Mouse (Mus musculus): ENCODE results near the gene Gm20388. TPM values are rescaled to one million over a fixed set of nuclear protein-coding genes. Genes with fewer than 3 reads are reported as not detected.

The Gm20388 gene
- polyA plus RNA-seq, 1 experiment from 2014 or later = not detected

- H3K9ac ChIP-seq = no peak overlapping the region
- H3K4me1 ChIP-seq = no peaks in the 10 kb centered on the region
- no peak for ATAC-seq
- no peak overlapping the region for H3K27ac ChIP-seq
- peaks cover 48% of the 10 kb centered on the region for H3K27me3 ChIP-seq (replicated peaks)
- no peak overlapping the region for H3K4me2 ChIP-seq
- H3K36me3 ChIP-seq = no peaks in the 10 kb centered on the region
- no peak overlapping the region for H3K4me3 ChIP-seq
- no peaks in the 10 kb centered on the region for H3K9me3 ChIP-seq (replicated peaks)
- WGBS (ENCODE audit: insufficient replicate concordance) = 41% methylated on average over 4 of the region's 4 CpGs
Observed at GRCm38 (mm10) chr8:123880821-123881350, 3970.2 kb downstream of the Gm20388 start.

DNA sequence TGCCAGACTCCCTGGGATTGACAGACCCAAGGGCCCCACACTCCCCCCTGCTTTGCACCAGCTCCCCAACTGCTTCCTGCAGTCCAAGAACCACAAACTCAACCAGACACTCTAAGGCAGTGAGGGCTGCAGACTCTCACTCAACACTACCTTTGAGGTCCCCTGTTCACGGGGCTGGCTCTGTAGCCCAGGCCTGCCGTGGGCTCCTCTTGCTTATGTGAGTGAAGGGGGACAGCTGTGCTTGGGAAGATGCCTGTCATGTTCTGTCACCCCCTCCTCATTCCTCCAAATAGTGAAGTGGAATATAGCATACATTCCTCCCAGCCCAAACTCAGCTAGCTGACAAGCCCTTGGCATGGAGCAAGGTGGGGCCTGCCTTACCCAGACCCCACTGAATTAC is 3971.8 kb downstream of the Gm20388 start:
- Histone ChIP-seq H3K4me3 (no peak overlapping the region), H3K27ac (no peak overlapping the region), H3K4me2 (no peak overlapping the region), H3K9me3 (replicated peaks) (no peaks in the 10 kb centered on the region), H3K36me3 (no peaks in the 10 kb centered on the region), H3K27me3 (replicated peaks) (peaks cover 64% of the 10 kb centered on the region), H3K4me1 (no peaks in the 10 kb centered on the region), H3K9ac (no peak overlapping the region)
- ATAC-seq = no peak
- WGBS (ENCODE audit: insufficient replicate concordance) = 70% methylated on average over 2 of the region's 2 CpGs

GRCm38 (mm10) chr8:123883094-123883493 is 3972.5 kb downstream of the Gm20388 start:
- no peak overlapping the region for H3K4me2 ChIP-seq
- H3K4me1 ChIP-seq = no peaks in the 10 kb centered on the region
- 63% methylated on average over 4 of the region's 4 CpGs for WGBS (ENCODE audit: insufficient replicate concordance)
- H3K27ac ChIP-seq = no peak overlapping the region
- H3K27me3 ChIP-seq (replicated peaks) = peaks cover 68% of the 10 kb centered on the region
- H3K9ac ChIP-seq = no peak overlapping the region
- no peak overlapping the region for H3K4me3 ChIP-seq
- no peak for ATAC-seq
- H3K9me3 ChIP-seq (replicated peaks) = no peaks in the 10 kb centered on the region
- H3K36me3 ChIP-seq = no peaks in the 10 kb centered on the region

GRCm38 (mm10) chr8:123884721-123885565 is 3974.3 kb downstream of the Gm20388 start:
- Histone ChIP-seq H3K9ac (no peak overlapping the region), H3K9me3 (replicated peaks) (no peaks in the 10 kb centered on the region), H3K4me2 (no peak overlapping the region), H3K36me3 (no peaks in the 10 kb centered on the region), H3K27me3 (replicated peaks) (peaks cover 74% of the 10 kb centered on the region), H3K4me3 (no peak overlapping the region), H3K4me1 (no peaks in the 10 kb centered on the region), H3K27ac (no peak overlapping the region)
- 8% methylated on average over 14 of the region's 14 CpGs for WGBS (ENCODE audit: insufficient replicate concordance)
- no peak for ATAC-seq

GRCm38 (mm10) chr8:123887163-123887562 is 3976.5 kb downstream of the Gm20388 start:
- Histone ChIP-seq H3K36me3 (no peaks in the 10 kb centered on the region), H3K27ac (no peak overlapping the region), H3K9ac (no peak overlapping the region), H3K27me3 (replicated peaks) (peaks cover 95% of the 10 kb centered on the region), H3K9me3 (replicated peaks) (no peaks in the 10 kb centered on the region), H3K4me1 (0 out of 2 replicates have a peak, but pooled peaks cover 4% of the 10 kb centered on the region), H3K4me3 (no peak overlapping the region), H3K4me2 (no peak overlapping the region)
- WGBS (ENCODE audit: insufficient replicate concordance) = 84% methylated on average over 4 of the region's 4 CpGs
- no peak for ATAC-seq

- H3K9ac ChIP-seq = no peak overlapping the region
- H3K4me3 ChIP-seq = no peak overlapping the region
- H3K4me1 ChIP-seq = 0 out of 2 replicates have a peak, but pooled peaks cover 4% of the 10 kb centered on the region
- no peak overlapping the region for H3K4me2 ChIP-seq
- H3K27ac ChIP-seq = no peak overlapping the region
- H3K27me3 ChIP-seq (replicated peaks) = peaks cover 96% of the 10 kb centered on the region
- no peak for ATAC-seq
- no peaks in the 10 kb centered on the region for H3K36me3 ChIP-seq
- WGBS (ENCODE audit: insufficient replicate concordance) = 74% methylated on average over 2 of the region's 2 CpGs
- H3K9me3 ChIP-seq (replicated peaks) = no peaks in the 10 kb centered on the region
Observed at GRCm38 (mm10) chr8:123887956-123888355, 3977.3 kb downstream of the Gm20388 start.

GRCm38 (mm10) chr8:123889797-123890196 is 3979.2 kb downstream of the Gm20388 start:
- H3K27ac ChIP-seq = no peak overlapping the region
- H3K9me3 ChIP-seq (replicated peaks) = no peaks in the 10 kb centered on the region
- peaks cover 97% of the 10 kb centered on the region for H3K27me3 ChIP-seq (replicated peaks)
- no peak overlapping the region for H3K4me2 ChIP-seq
- H3K9ac ChIP-seq = no peak overlapping the region
- H3K36me3 ChIP-seq = no peaks in the 10 kb centered on the region
- 0 out of 2 replicates have a peak, but pooled peaks cover 4% of the 10 kb centered on the region for H3K4me1 ChIP-seq
- 58% methylated on average over 4 of the region's 4 CpGs for WGBS (ENCODE audit: insufficient replicate concordance)
- ATAC-seq = no peak
- no peak overlapping the region for H3K4me3 ChIP-seq

DNA sequence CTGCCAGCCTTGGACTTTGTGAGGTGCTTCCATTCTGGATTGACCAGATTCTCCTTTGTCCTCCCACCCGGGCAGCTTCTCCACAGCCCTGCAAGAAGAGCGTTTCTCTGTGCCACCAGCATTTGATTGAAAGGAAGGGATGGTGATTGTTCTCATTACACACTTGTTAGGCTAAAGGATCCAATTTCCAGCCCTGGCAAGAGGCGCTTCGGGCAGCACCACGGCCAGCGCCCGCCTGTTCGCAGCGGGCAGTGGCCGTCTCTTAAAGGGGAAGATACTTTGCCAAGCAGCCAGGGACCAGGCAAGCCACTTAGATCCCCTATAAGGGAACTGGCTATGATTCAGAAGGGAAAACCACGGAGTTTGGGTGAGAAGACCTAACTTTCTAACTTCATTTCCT is 3980.6 kb downstream of the Gm20388 start:
- Histone ChIP-seq H3K36me3 (no peaks in the 10 kb centered on the region), H3K4me1 (0 out of 2 replicates have a peak, but pooled peaks cover 4% of the 10 kb centered on the region), H3K4me3 (0 out of 2 replicates have a peak overlapping the region, but pooled peaks have one; percentile 8), H3K27ac (no peak overlapping the region), H3K9me3 (replicated peaks) (no peaks in the 10 kb centered on the region), H3K27me3 (replicated peaks) (peaks cover 97% of the 10 kb centered on the region), H3K9ac (no peak overlapping the region), H3K4me2 (no peak overlapping the region)
- ATAC-seq = no peak
- 1% methylated on average over 11 of the region's 11 CpGs for WGBS (ENCODE audit: insufficient replicate concordance)

- no peaks in the 10 kb centered on the region for H3K36me3 ChIP-seq
- H3K4me1 ChIP-seq = 0 out of 2 replicates have a peak, but pooled peaks cover 4% of the 10 kb centered on the region
- H3K9me3 ChIP-seq (replicated peaks) = no peaks in the 10 kb centered on the region
- ATAC-seq = no peak
- H3K4me3 ChIP-seq = peak overlapping the region; percentile 8; the same call in 1 of the 2 replicates
- peaks cover 97% of the 10 kb centered on the region for H3K27me3 ChIP-seq (replicated peaks)
- H3K9ac ChIP-seq = no peak overlapping the region
- peak overlapping the region; percentile 15 for H3K4me2 ChIP-seq
- no peak overlapping the region for H3K27ac ChIP-seq
- WGBS (ENCODE audit: insufficient replicate concordance) = 4% methylated on average over 49 of the region's 49 CpGs
Observed at GRCm38 (mm10) chr8:123891883-123892585, 3981.4 kb downstream of the Gm20388 start.

GRCm38 (mm10) chr8:123892586-123893155 is 3982.0 kb downstream of the Gm20388 start:
- WGBS (ENCODE audit: insufficient replicate concordance) = 14% methylated on average over 30 of the region's 30 CpGs
- Histone ChIP-seq H3K27ac (no peak overlapping the region), H3K4me3 (no peak overlapping the region), H3K4me1 (0 out of 2 replicates have a peak, but pooled peaks cover 4% of the 10 kb centered on the region), H3K4me2 (no peak overlapping the region), H3K9me3 (replicated peaks) (no peaks in the 10 kb centered on the region), H3K9ac (no peak overlapping the region), H3K27me3 (replicated peaks) (peaks cover 95% of the 10 kb centered on the region), H3K36me3 (peaks cover 2% of the 10 kb centered on the region; the same call in 1 of the 2 replicates)
- ATAC-seq = no peak

- no peak overlapping the region for H3K9ac ChIP-seq
- peaks cover 88% of the 10 kb centered on the region for H3K27me3 ChIP-seq (replicated peaks)
- ATAC-seq = no peak
- H3K9me3 ChIP-seq (replicated peaks) = no peaks in the 10 kb centered on the region
- 68% methylated on average over 11 of the region's 11 CpGs for WGBS (ENCODE audit: insufficient replicate concordance)
- H3K4me3 ChIP-seq = no peak overlapping the region
- 0 out of 2 replicates have a peak, but pooled peaks cover 4% of the 10 kb centered on the region for H3K4me1 ChIP-seq
- peaks cover 9% of the 10 kb centered on the region for H3K36me3 ChIP-seq
- no peak overlapping the region for H3K27ac ChIP-seq
- H3K4me2 ChIP-seq = no peak overlapping the region
Observed at GRCm38 (mm10) chr8:123893413-123893812, 3982.8 kb downstream of the Gm20388 start.

Data from liver, embryonic 12.5 days (tissue).